Mouse (Mus musculus) R1 (cell line): Measurements from ENCODE around the gene Lgr4.

Source experiments
- DNase-seq: peaks from one replicate; pipeline ENCODE4 v3.0.0-alpha.2; 2018; ENCODE audit warnings: low read depth, low spot score

The Lgr4 gene

GRCm38 (mm10) chr2:109949519-109949918 is 32.1 kb downstream of the Lgr4 start:
- no peak for DNase-seq

- no peak for DNase-seq
Measured at GRCm38 (mm10) chr2:109950311-109950710, 32.9 kb downstream of the Lgr4 start.

DNA sequence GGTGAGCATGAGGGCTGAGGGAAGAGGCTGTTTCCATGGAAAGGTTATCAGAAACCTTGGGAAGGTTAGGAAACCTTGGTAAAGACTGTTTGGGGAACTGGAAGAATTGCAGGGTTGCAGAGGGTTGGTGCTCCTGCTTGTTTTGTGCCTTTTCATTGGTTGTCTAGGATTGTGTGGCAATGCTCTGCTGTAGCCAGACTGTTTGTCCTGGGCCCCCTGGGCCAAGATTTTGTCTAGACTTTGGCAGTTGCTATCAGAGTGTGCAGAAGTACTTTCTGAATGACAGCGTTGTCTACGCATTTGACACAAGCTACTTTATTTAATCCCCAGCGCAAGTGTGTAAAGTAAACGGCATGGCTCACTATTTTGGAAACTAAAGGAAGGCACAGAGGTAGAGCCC is 33.6 kb downstream of the Lgr4 start:
- no peak for DNase-seq

GRCm38 (mm10) chr2:109953048-109953717 is 35.7 kb downstream of the Lgr4 start:
- DNase-seq, result no peak

DNA sequence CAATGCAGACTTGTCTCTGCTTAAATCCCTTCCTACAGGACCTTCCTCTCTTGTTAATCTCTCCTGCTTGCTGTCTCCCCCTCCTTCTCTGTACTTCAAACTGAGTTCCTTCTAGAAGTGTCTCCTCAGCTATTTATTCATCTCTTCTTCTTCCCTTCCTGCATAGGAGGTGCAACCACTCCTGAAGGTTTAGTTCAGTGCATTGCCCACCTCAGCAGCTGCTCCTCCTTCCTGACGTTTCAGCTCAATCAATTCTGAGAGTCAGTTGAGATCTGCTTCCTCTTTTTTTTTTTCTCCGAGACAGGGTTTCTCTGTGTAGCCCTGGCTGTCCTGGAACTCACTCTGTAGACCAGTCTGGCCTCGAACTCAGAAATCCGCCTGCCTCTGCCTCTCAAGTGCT is 36.4 kb downstream of the Lgr4 start:
- no peak for DNase-seq

DNA sequence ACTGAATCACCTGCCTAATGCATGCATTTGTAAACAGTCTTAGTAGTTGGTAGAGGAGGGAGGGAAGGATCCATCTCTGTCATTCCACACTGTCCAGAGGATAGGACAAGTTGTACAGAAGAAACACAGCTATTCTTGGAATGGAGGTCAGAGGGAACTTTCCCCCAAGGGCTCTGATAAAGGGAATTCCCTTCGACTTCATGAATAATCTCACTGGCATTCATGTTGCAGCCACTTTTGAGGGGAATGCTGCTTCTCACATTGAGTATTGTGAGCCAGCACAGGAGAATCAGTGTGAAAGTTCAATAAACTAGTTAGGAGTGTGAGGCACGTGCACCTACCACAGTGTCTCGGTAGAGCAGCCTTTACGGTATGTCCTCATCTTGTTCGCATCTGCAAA is 37.6 kb downstream of the Lgr4 start:
- DNase-seq, result no peak

GRCm38 (mm10) chr2:109955910-109956309 is 38.5 kb downstream of the Lgr4 start:
- no peak for DNase-seq

DNA sequence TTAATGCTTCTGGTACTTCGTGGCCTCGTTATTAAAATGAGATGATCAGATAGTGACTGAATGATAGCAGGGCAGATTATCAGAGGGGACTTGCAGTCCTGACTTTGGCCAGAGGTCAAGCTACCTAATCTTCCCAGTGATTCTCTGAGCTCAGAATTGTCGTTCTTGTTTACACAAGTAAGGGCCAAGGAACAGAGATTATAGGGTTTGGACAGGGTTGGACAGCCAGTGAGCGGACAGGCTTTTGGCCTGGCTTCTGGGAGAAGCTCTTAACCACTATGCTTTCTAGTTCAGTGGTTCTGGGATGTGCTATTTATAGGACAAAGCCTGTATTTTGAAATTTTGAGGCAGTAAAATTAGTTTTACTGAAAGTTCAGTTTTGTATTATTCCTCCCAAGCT is 39.3 kb downstream of the Lgr4 start:
- no peak for DNase-seq

- DNase-seq, result no peak
Measured at GRCm38 (mm10) chr2:109958692-109959406, 41.4 kb downstream of the Lgr4 start.

DNA sequence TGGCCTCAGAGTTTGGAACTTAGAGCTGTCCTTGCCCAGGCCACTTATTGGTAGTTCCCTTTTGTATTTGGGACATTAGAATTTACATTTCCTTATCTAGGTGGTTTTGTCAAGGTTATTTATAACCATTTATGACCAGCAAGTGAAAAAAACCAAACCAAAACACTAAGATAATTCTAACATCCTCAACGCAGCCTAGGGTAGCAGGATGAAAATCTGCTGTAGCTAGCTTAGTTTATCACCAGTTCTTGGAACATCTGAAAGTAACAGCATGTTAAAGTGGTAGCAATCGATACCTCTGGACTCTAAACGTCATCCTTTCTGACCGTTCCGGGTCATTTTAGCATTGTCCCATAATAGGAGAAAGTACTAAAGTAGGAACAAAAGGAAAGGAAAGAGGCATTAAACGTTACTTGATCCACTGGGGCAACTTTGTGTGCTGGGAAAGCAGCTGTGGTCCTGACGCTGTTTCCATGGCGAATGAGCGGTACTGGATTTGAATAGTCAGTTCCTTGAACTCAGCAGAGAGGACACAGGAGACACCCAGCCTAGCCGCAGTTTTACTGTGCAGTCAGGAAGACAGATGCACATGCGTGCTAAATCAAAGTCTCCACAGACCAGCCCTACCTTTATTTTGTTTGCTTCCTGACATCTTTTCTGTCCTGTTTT is 42.1 kb downstream of the Lgr4 start:
- peak; percentile 37 for DNase-seq

- DNase-seq, result no peak
Measured at GRCm38 (mm10) chr2:109960246-109960645, 42.8 kb downstream of the Lgr4 start.

- no peak for DNase-seq
Measured at GRCm38 (mm10) chr2:109961174-109961573, 43.7 kb downstream of the Lgr4 start.

DNA sequence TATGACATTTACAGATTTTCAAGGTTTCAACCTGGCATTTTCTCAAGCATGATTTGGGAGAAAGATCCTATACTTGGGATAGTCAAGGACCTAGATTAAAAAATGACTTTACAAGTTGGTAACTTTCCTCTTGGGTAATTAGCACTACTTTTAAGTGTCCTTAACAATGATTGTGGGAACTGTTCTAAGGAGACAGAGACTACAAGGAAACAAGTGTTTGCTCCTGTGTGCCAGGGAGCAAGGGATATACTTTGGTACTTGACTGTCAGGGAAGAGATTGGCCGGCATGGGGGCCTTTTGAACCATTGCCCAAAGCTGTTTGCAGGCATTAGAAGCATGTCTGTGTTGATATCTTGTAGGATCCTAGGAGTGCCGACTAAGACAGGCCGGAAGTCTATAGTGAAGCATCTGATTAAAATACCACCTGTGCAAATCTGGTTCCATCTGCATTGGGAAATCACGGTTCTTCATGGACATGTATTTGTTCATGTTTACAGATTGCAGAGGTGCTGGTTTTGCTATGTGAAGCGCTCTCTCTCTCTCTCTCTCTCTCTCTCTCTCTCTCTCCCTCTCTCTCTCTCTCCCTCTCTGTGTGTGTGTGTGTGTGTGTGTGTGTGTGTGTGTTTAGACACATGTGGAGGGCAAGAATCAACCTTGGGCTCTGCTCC is 46.3 kb downstream of the Lgr4 start:
- no peak for DNase-seq

DNA sequence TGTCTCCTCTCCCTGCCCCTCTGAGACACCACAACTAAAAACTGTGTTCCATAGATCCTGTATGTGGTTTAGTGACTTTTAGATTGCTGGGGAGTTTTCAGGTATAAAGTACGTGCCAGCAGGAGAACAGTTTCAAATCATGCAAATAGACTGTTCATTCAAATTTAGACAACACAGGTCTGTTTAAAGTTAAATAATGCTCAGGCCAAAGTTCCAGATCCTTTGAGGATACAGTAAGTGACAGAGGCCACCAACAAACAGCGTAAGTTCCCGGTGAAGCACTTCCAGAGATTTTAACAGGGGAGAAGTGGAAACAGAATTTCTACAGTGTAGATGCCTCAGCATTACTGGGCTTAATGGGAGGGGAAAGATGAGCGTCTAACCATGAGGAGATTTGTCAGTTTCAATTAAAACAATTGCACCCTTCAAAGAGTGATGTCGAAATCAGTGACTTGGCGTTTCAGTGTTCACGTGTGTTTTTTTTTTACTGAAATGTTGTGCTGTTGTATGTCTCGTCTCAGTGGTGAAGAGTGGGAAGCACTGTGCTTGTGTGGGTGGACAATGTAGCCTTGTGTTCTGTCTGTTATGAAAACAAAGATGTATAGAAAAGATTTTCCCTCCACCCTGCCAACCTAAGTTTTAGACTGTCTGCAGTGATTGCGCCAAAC is 48.4 kb downstream of the Lgr4 start:
- DNase-seq, result no peak

DNA sequence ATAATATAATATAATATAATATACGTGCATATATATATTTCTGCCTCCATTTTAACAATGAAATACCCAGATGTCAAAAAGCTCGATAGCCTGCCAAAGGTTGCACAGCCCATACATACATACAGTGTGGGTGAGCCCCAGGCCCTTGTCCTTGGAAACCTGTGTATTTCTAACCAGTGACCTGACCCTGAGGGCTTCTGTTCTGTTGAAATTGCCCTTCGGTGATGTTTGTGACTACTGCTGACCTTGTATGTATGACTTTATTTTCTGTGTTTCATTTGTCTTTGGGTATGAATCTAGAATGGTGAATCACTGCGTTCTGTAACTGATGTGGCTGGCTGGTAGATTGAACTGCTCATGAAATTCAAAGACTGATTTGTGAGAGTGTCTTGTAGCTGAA is 49.4 kb downstream of the Lgr4 start:
- no peak for DNase-seq

- no peak for DNase-seq
Measured at GRCm38 (mm10) chr2:109969381-109969780, 51.9 kb downstream of the Lgr4 start.

GRCm38 (mm10) chr2:109969926-109970532 is 52.6 kb downstream of the Lgr4 start:
- DNase-seq, result no peak

DNA sequence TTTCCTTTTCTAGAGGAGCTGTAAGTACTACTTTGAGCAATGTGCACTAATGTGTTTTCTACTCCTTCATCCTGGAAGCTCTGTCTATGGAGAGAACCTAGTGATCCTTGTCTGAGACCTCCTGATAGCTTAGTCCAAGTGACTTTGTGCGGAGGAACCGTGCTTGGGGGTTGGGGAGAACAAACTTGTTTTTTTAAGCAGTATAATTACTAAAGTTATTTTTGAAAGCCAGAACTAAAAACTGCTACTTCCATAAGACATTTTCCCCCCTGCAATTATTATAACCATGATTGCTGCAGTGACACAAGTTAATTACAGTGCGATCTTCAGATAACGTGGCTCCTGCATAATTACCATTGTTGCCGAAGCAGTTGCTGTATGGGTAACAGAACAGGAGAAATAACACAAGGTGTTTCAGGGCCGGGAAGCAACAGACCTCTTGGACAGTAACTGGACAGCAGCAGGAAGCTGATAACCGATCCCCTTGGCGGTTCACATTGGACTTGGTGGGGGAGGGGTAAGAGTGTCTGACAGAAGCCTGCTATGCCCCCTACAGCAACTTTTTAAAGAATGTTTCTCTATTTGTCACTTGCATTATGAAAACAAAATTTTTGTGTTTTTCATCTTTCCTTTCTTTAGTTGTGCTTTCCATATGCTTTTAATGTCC is 53.4 kb downstream of the Lgr4 start:
- DNase-seq, result no peak

GRCm38 (mm10) chr2:109972310-109972709 is 54.9 kb downstream of the Lgr4 start:
- no peak for DNase-seq

GRCm38 (mm10) chr2:109972922-109973321 is 55.5 kb downstream of the Lgr4 start:
- no peak for DNase-seq

GRCm38 (mm10) chr2:109974807-109975206 is 57.4 kb downstream of the Lgr4 start:
- no peak for DNase-seq
